Mouse (Mus musculus) frontal cortex, postnatal 14 days (tissue): Measurements from ENCODE around the gene Psmb9.
"Not testable (repeated sequence)": the region's sequence is repeated elsewhere in the genome, so short reads cannot be mapped to it uniquely, and the experiment has no call there.

Source experiments
- DNase-seq, 2 experiments: peaks; one replicate each; pipeline ENCODE4 v3.0.0; 2022; ENCODE audit warnings: low spot score in 2 of 2

Gene Psmb9

GRCm38 (mm10) chr17:34183564-34184219, 3.9 kb downstream of the Psmb9 start:
- no peak for DNase-seq

GRCm38 (mm10) chr17:34179913-34180859, 7.4 kb downstream of the Psmb9 start:
- DNase-seq, result no peak

- no peak for DNase-seq
Observed at GRCm38 (mm10) chr17:34179019-34179418, 8.5 kb downstream of the Psmb9 start.

GRCm38 (mm10) chr17:34177179-34177578, 10.4 kb downstream of the Psmb9 start:
- no peak for DNase-seq

GRCm38 (mm10) chr17:34174075-34174474, 13.5 kb downstream of the Psmb9 start:
- no peak for DNase-seq

- no peak for DNase-seq
Observed at GRCm38 (mm10) chr17:34172528-34172927, 15.0 kb downstream of the Psmb9 start.

GRCm38 (mm10) chr17:34170877-34171498, 16.6 kb downstream of the Psmb9 start:
- peak; percentile 31 to 84 for DNase-seq

GRCm38 (mm10) chr17:34170487-34170876, 17.1 kb downstream of the Psmb9 start:
- no peak for DNase-seq

- DNase-seq, result no peak
Observed at GRCm38 (mm10) chr17:34169279-34169678, 18.3 kb downstream of the Psmb9 start.

- no peak for DNase-seq
Observed at GRCm38 (mm10) chr17:34165033-34165730, 22.4 kb downstream of the Psmb9 start.

GRCm38 (mm10) chr17:34164202-34164895, 23.2 kb downstream of the Psmb9 start:
- DNase-seq, result no peak

GRCm38 (mm10) chr17:34155534-34155933, 32.0 kb downstream of the Psmb9 start:
- DNase-seq, result no peak

GRCm38 (mm10) chr17:34152923-34153322, 34.6 kb downstream of the Psmb9 start, which contains the start of gene H2-DMb1:
Gene H2-DMb1, plus strand, starts transcription at chr17:34153072.
- peak in 1 of 2 experiments; percentile 46 for DNase-seq

- no peak for DNase-seq
Observed at GRCm38 (mm10) chr17:34144960-34145371, 42.6 kb downstream of the Psmb9 start.

GRCm38 (mm10) chr17:34144221-34144620, 43.3 kb downstream of the Psmb9 start:
- not testable (repeated sequence) for DNase-seq

GRCm38 (mm10) chr17:34143461-34143860, 44.1 kb downstream of the Psmb9 start:
- DNase-seq, result no peak

GRCm38 (mm10) chr17:34143033-34143432, 44.5 kb downstream of the Psmb9 start, which contains the start of gene H2-DMb2:
Gene H2-DMb2, plus strand, starts transcription at chr17:34143307.
- no peak for DNase-seq

- no peak for DNase-seq
Observed at GRCm38 (mm10) chr17:34142456-34143010, 45.0 kb downstream of the Psmb9 start.

- DNase-seq, result no peak
Observed at GRCm38 (mm10) chr17:34141448-34141847, 46.1 kb downstream of the Psmb9 start.

- no peak for DNase-seq
Observed at GRCm38 (mm10) chr17:34140240-34140639, 47.3 kb downstream of the Psmb9 start.

GRCm38 (mm10) chr17:34139416-34139815, 48.1 kb downstream of the Psmb9 start:
- DNase-seq, result no peak
